ENCODE assay signal across 8 mouse cellular contexts in genomic region chr9:109038901-109039364, GRCm38 (mm10). TPM values are rescaled to one million over a fixed set of nuclear protein-coding genes. Genes with fewer than 3 reads are reported as not detected.
DNase-seq lines count a peak whose midpoint lies in the region; ATAC-seq lines count a peak whose summit lies in the region.

No protein-coding gene starts in this region.

- peak; percentile 31 for DNase-seq in ES-CJ7 (ENCODE audit: low read depth, low spot score)
- peak; percentile 46 to 53 for DNase-seq in adrenal gland, adult 18-20 months (ENCODE audit: low spot score in 2 of 2)
- DNase-seq in fibroblast of lung, adult 2 months (ENCODE audit: low read depth): peak; percentile 58
- DNase-seq in heart, postnatal 10 days: peak; percentile 67 to 72
- peak; percentile 68 to 87 for DNase-seq in kidney, postnatal 25 days
- DNase-seq in embryo, embryonic 10.5 days (ENCODE audit: low spot score): no peak
- no peak for DNase-seq in thymus, postnatal 14 days

- peak; percentile 49 for ATAC-seq in megakaryocyte progenitor cell, adult 5-6 weeks (replicated peaks; ENCODE audit: poor library complexity)

- intact Hi-C loops in heart, postnatal 10 days (cut with DNase I): loop anchor here (1.0 to 5.0 kb wide), 2 partner anchors 20 to 37 kb away; partner anchors contain the start of gene Trex1

RNA-seq across cellular contexts. Expression of gene Shisa5, which starts 0.6 kb away (rescaled TPM):
- total RNA-seq in adrenal gland, adult 18-20 months (2021): 100 to 1,000 TPM; 126 to 137 TPM
- 10 to 100 TPM; 51.6 to 53.2 TPM for total RNA-seq in heart, postnatal 10 days (2021)
- 19.7 and 20.5 TPM in 2 replicates for total RNA-seq in megakaryocyte progenitor cell, adult 5-6 weeks (2015)
- total RNA-seq in megakaryocyte progenitor cell, adult 5-6 weeks (2017): 74.8 and 94.4 TPM in 2 replicates

RNA-seq across cellular contexts. Expression of gene Trex1, which starts 20.6 kb away (rescaled TPM):
- 10 to 100 TPM; 15.8 to 21.6 TPM for total RNA-seq in adrenal gland, adult 18-20 months (2021)
- total RNA-seq in heart, postnatal 10 days (2021): 10 to 100 TPM in 1 of 2 experiments, 1 to 10 TPM in 1; 9.8 to 12.2 TPM
- total RNA-seq in megakaryocyte progenitor cell, adult 5-6 weeks (2015): 22.4 and 24.1 TPM in 2 replicates
- 12.3 and 15.6 TPM in 2 replicates for total RNA-seq in megakaryocyte progenitor cell, adult 5-6 weeks (2017)

RNA-seq across cellular contexts. Expression of gene Atrip, which starts 35.0 kb away (rescaled TPM):
- 10 to 100 TPM; 14.7 to 15.2 TPM for total RNA-seq in adrenal gland, adult 18-20 months (2021)
- total RNA-seq in heart, postnatal 10 days (2021): 10 to 100 TPM in 1 of 2 experiments, 1 to 10 TPM in 1; 9.2 to 10.4 TPM
- total RNA-seq in megakaryocyte progenitor cell, adult 5-6 weeks (2015): 13.3 and 17.6 TPM in 2 replicates
- total RNA-seq in megakaryocyte progenitor cell, adult 5-6 weeks (2017): 15.3 and 20.1 TPM in 2 replicates

RNA-seq across cellular contexts. Expression of gene Ccdc51, which starts 43.4 kb away (rescaled TPM):
- total RNA-seq in adrenal gland, adult 18-20 months (2021): 10 to 100 TPM; 11.8 to 12.6 TPM
- 10 to 100 TPM; 10.3 to 12.4 TPM for total RNA-seq in heart, postnatal 10 days (2021)
- 5.8 and 8.6 TPM in 2 replicates for total RNA-seq in megakaryocyte progenitor cell, adult 5-6 weeks (2015)
- total RNA-seq in megakaryocyte progenitor cell, adult 5-6 weeks (2017): 14.6 and 15.2 TPM in 2 replicates

RNA-seq across cellular contexts. Expression of gene Tma7, which starts 43.5 kb away (rescaled TPM):
- total RNA-seq in adrenal gland, adult 18-20 months (2021): 100 to 1,000 TPM; 319 to 392 TPM
- total RNA-seq in heart, postnatal 10 days (2021): 100 to 1,000 TPM; 272 to 274 TPM
- 411 and 433 TPM in 2 replicates for total RNA-seq in megakaryocyte progenitor cell, adult 5-6 weeks (2015)
- total RNA-seq in megakaryocyte progenitor cell, adult 5-6 weeks (2017): 121 and 130 TPM in 2 replicates

Comparison
In these comparisons a context has a peak if more than half of its experiments do, and no peak if none do; other contexts are left out.
1. DNase-seq: peak in ES-CJ7 (single experiment), adrenal gland, adult 18-20 months (2 of 2), fibroblast of lung, adult 2 months (single experiment), heart, postnatal 10 days (2 of 2) and kidney, postnatal 25 days (2 of 2); none in embryo, embryonic 10.5 days (single experiment) and thymus, postnatal 14 days (single experiment).